Mouse (Mus musculus): ENCODE results near the gene Map3k20. TPM values are rescaled to one million over a fixed set of nuclear protein-coding genes. Genes with fewer than 3 reads are reported as not detected.

Map3k20 gene
- polyA plus RNA-seq, 1 experiment from 2014 or later, result 4.7 TPM

DNA sequence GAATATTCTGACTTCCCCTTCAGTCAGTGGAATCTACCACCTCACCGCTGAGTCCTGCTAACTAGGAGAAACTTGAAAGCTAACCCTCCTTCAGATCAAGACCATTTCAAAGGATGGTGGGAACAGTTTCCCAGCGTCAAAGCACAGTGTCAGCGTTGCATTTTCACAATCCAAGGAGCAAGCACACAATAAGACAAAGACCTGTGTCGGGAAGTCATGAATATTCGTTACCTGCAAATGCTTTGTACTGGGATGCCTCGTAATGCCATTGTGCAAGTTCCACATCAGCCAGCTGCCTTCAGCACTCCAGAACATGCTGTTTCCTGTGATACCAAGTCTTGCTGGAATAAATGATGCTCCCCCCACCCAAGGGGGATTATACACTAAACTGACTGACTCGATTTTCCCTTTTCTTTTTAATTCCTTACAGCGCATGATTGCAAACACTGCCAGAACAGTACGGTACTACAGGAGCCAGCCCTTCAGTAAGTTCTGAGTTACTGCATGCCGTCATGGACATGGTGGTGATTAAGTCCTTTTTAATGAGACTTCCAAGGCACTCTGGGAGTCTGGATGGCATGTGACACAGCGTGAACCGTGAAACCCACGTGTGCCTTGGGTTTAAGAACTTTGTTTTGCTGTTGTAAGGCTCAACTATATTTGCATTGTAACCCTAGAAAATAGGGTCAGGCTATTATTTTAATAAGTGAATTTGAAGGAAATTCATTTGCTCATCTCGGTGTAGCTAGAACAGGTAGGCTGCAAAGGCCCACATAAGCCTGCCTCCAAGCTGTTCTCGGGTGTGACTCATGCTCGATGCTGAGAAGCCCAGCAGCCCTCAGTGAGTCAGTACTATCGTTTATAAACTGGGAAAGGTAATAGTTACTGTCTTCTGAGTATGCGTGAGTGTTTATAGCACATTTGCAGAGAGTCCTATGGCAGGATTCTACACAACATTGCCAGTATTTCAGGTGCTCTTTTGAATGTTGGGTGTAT lies 32.6 kb upstream of the Map3k20 start:
- H3K4me2 ChIP-seq, result no peak overlapping the region
- H3K4me1 ChIP-seq (replicated peaks), result peaks cover 19% of the 10 kb centered on the region
- H3K4me3 ChIP-seq, result no peak overlapping the region
- no peak for ATAC-seq (ENCODE audit: low read depth)
- H3K9ac ChIP-seq, result no peak overlapping the region
- H3K9me3 ChIP-seq, result no peaks in the 10 kb centered on the region
- H3K36me3 ChIP-seq, result no peaks in the 10 kb centered on the region
- H3K27ac ChIP-seq (replicated peaks), result no peak overlapping the region
- WGBS, result 54% methylated on average over 18 of the region's 18 CpGs
- peaks cover 2% of the 10 kb centered on the region for H3K27me3 ChIP-seq

DNA sequence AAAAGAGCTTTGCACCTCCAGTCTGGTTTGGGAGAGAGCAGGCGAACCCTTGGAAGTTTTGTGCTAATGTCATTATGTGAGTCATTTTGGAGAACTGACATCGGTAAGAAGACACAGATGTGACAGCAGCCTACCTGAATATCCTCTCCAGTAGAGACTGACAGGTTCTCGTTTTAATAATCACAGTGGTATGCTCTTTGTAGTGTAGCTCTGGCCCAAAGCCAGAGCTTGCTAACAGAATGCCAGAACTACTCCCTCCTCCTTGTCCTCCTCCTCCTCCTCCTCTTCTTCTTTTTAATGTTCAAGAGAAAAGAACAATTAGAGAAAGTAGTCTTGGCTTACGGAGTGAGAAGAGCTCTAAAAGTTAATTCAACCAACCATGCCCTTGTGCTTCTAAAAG lies 31.6 kb upstream of the Map3k20 start:
- ATAC-seq (ENCODE audit: low read depth), result no peak
- Histone ChIP-seq H3K27me3 (no peaks in the 10 kb centered on the region; the same call in 1 of the 2 replicates), H3K9me3 (no peaks in the 10 kb centered on the region), H3K9ac (no peak overlapping the region), H3K4me2 (peak overlapping the region; percentile 41), H3K4me3 (no peak overlapping the region), H3K36me3 (no peaks in the 10 kb centered on the region), H3K27ac (replicated peaks) (peak overlapping the region; percentile 69), H3K4me1 (replicated peaks) (peaks cover 19% of the 10 kb centered on the region)
- 57% methylated on average over 4 of the region's 4 CpGs for WGBS

DNA sequence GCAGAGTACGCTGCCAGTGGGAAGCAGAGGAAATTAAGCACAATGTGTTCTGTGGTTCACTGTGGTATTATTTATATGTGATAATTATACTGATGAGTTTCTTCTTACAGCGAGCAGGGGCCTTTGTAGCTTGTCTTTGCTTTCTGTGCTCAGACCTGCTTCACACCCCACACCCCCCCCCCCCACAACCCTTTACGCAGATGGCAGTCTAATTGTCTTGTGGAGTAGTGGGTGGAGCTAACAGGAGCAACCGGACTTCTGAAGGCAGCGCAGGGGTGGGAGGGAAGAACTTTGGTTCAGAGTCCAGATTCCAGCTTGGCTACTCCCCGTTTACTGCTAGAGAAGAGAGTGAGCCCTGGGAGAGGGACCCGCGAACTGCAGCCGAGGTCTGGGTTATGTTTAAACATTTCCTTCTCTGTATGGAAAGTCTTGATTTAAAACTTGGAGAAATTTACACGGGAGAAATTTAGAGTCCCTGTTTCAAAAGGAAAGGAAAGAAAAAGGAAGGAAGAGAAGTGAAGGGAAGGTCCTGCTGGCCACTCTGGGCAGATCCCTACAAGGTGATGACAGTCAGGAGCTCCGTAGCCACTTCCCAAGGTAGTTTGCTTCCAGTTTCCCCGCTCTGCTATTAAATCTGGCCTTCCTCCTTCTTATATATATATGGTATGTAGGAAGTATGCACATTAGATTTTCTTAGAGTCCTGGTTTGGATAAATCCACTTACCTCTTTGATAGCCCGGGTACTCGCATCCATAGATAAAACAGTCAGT lies 30.4 kb upstream of the Map3k20 start:
- ATAC-seq (ENCODE audit: low read depth), result peak; percentile 59; the same call in 1 of the 2 replicates

DNA sequence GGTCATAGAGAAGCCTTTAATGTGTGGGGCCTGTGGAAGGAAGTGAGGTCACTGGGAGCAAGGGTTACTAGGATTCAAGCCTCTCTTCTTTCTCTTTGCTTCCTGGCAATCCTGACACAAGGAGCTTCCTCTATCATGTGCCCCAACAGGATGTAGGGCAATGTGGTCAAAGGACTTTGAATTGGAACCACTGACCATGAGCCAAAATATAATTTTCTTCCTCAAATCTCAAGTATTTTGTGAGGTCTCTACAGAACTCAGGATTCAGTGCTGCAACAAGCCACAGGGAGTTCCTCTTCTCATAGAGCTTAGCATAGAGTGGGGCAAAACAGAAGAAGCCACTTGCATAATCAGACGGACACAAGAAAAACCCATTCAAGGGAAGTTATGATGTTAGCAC lies 24.7 kb upstream of the Map3k20 start:
- H3K9me3 ChIP-seq, result no peaks in the 10 kb centered on the region
- H3K36me3 ChIP-seq, result no peaks in the 10 kb centered on the region
- WGBS, result 92% methylated on average over 1 of the region's 1 CpGs
- H3K27ac ChIP-seq (replicated peaks), result no peak overlapping the region
- H3K4me2 ChIP-seq, result no peak overlapping the region
- ATAC-seq (ENCODE audit: low read depth), result no peak
- H3K4me1 ChIP-seq (replicated peaks), result no peaks in the 10 kb centered on the region
- H3K27me3 ChIP-seq, result no peaks in the 10 kb centered on the region
- H3K4me3 ChIP-seq, result no peak overlapping the region
- H3K9ac ChIP-seq, result no peak overlapping the region

More for the DNA sequence above, 30.4 kb upstream of the Map3k20 start:
- peak overlapping the region; percentile 41 for H3K4me2 ChIP-seq
- peak overlapping the region; percentile 69 for H3K27ac ChIP-seq (replicated peaks)
- WGBS, result 29% methylated on average over 14 of the region's 14 CpGs
- peaks cover 19% of the 10 kb centered on the region for H3K4me1 ChIP-seq (replicated peaks)
- H3K9me3 ChIP-seq, result no peaks in the 10 kb centered on the region
- no peaks in the 10 kb centered on the region for H3K27me3 ChIP-seq
- peak overlapping the region; percentile 22; the same call in 1 of the 2 replicates for H3K9ac ChIP-seq
- H3K4me3 ChIP-seq, result no peak overlapping the region
- no peaks in the 10 kb centered on the region for H3K36me3 ChIP-seq

DNA sequence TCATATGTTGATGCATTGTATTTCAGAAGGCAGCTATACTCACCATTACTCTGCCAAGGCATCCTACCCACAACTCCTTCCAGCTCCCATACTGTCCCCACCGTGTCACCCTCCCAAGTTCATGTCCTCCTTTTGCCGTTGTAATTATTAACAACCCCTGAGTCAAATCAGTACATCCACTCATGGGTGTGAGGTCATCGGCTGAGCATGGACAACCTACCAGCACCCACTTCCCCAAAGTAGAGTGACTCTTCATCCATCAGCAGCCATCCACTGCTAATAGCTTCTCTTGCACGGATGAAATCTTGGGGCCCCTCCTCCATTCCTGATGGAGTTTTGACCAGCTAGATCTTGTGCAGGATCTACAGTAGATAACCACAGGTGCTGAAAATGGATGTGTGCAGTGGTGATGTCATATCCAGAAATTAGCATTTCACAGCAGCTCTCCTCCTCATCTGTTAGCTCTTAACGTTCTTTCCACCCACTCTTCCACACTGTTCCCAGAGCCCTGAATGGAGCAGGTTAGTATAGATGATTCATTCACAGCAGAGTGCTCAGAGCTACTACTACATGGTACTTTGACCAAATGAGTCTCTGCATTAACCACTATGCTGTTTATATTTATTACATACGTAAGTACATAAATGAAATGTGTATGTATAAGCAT lies 22.5 kb upstream of the Map3k20 start:
- Histone ChIP-seq H3K36me3 (no peaks in the 10 kb centered on the region), H3K4me1 (replicated peaks) (no peaks in the 10 kb centered on the region), H3K4me3 (no peak overlapping the region), H3K9ac (no peak overlapping the region), H3K4me2 (no peak overlapping the region), H3K9me3 (no peaks in the 10 kb centered on the region), H3K27me3 (no peaks in the 10 kb centered on the region), H3K27ac (replicated peaks) (no peak overlapping the region)
- ATAC-seq (ENCODE audit: low read depth), result no peak
- WGBS, result 92% methylated on average over 6 of the region's 6 CpGs

DNA sequence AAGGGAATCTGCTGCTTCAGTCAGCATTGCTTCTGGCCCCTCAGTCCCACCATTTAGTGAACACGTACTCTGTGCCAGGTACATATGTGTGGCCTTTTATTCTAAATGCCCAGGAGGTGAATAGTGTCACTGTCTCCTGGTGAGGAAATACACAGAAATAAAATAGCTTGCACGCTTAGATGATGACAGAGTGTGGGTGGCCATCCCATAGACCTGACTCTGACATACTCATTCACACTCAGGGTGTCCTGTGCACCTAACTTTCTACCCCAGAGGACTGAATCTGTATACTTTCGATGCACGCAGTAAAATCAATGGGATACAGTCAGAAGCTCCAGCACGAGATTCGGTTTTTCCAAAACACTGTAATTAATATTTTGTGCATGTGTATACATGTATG lies 18.0 kb upstream of the Map3k20 start:
- WGBS, result 89% methylated on average over 6 of the region's 6 CpGs

DNA sequence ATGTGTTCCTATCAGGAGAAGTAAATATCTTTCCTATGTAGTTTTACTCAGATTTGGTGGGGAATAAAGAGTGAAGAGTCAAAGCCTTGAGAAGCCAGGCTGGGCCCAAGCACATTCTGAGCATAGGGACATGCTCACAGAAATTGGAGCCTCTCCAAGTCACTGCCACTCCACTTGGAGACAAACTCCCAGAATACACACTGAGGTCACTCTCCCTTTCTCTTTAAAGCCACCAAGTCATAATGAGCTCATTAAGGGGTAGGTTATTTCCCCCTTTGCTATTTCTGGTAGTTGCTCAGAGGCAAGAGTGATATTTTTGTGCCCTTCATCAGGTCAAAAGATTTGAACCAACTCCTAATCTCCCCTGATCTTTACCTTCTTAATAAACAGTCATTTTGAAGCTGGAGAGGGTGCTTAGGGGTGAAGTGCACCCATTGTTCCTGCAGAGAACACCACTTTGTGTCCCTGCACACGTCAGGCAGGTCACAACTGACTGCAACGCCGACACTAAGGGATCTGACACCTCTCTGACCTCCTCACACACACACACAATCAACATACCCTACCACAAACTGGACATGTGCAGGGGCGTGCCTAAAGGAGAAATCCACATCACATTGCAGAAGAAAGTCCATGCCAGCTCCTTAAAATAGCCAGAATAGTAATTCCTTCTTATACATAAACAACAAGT lies 15.6 kb upstream of the Map3k20 start:
- H3K27me3 ChIP-seq, result no peaks in the 10 kb centered on the region
- no peak overlapping the region for H3K9ac ChIP-seq
- no peak overlapping the region for H3K27ac ChIP-seq (replicated peaks)
- H3K9me3 ChIP-seq, result no peaks in the 10 kb centered on the region
- H3K36me3 ChIP-seq, result no peaks in the 10 kb centered on the region
- H3K4me2 ChIP-seq, result no peak overlapping the region
- 74% methylated on average over 4 of the region's 4 CpGs for WGBS
- H3K4me3 ChIP-seq, result no peak overlapping the region
- no peaks in the 10 kb centered on the region for H3K4me1 ChIP-seq (replicated peaks)
- no peak for ATAC-seq (ENCODE audit: low read depth)

More for the DNA sequence above, 18.0 kb upstream of the Map3k20 start:
- Histone ChIP-seq H3K9ac (no peak overlapping the region), H3K4me1 (replicated peaks) (no peaks in the 10 kb centered on the region), H3K9me3 (no peaks in the 10 kb centered on the region), H3K4me2 (no peak overlapping the region), H3K4me3 (no peak overlapping the region), H3K27me3 (no peaks in the 10 kb centered on the region), H3K27ac (replicated peaks) (no peak overlapping the region), H3K36me3 (no peaks in the 10 kb centered on the region)
- no peak for ATAC-seq (ENCODE audit: low read depth)

DNA sequence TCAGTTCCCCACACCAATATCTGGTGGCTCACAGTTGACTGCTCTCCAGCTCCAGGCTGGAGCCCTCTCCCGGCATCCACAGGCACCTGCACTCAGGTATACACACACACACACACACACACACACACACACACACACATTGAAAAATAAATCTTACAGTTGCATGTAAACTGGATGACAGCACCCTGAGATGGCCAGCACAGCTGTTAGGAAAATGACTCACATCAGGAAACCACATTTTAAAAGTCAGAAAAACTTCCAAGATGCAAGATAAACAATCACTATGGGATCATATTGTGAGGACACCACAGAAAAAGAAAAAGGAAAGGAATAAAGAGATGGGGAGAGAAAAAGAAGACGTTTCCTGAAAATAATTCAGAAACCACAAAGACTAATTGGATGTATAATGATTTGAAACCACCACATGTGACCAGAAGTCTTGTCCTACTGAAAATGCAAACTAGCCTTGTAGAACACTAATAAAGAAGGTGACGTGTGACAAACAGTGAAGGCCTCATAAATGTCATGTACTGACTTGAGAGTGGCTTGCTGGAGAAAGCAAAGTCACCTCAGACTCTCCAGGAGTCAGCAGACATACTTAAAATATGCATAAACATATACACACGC lies 7.1 kb upstream of the Map3k20 start:
- Histone ChIP-seq H3K9me3 (no peaks in the 10 kb centered on the region), H3K27ac (replicated peaks) (no peak overlapping the region), H3K36me3 (no peaks in the 10 kb centered on the region), H3K4me2 (no peak overlapping the region), H3K9ac (no peak overlapping the region), H3K27me3 (no peaks in the 10 kb centered on the region; the same call in 1 of the 2 replicates), H3K4me1 (replicated peaks) (no peaks in the 10 kb centered on the region), H3K4me3 (no peak overlapping the region)
- ATAC-seq (ENCODE audit: low read depth), result no peak
- 71% methylated on average over 4 of the region's 4 CpGs for WGBS

DNA sequence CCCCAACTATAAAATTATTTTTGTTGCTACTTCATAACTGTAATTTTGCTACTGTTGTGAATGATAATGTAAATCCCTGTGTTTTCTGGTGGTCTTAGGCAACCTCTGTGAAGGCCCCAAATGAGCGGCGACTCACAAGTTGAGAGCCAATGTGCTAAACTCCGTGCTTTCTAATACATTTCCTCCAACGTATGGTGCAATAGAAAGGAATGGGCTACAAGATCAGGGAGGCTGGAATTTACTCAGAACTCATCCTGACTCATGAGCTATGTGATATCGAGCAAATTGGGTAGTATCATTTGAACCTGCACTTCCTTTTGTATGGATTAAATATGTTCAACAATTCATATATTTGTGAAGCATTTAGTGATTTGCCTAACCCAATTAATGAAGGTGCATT lies 4.9 kb upstream of the Map3k20 start:
- H3K36me3 ChIP-seq, result no peaks in the 10 kb centered on the region
- no peak overlapping the region for H3K4me2 ChIP-seq
- 92% methylated on average over 5 of the region's 5 CpGs for WGBS
- H3K9ac ChIP-seq, result no peak overlapping the region
- H3K4me1 ChIP-seq (replicated peaks), result no peaks in the 10 kb centered on the region
- ATAC-seq (ENCODE audit: low read depth), result no peak
- H3K27ac ChIP-seq (replicated peaks), result no peak overlapping the region
- peaks cover 16% of the 10 kb centered on the region for H3K27me3 ChIP-seq
- no peaks in the 10 kb centered on the region for H3K9me3 ChIP-seq
- no peak overlapping the region for H3K4me3 ChIP-seq

DNA sequence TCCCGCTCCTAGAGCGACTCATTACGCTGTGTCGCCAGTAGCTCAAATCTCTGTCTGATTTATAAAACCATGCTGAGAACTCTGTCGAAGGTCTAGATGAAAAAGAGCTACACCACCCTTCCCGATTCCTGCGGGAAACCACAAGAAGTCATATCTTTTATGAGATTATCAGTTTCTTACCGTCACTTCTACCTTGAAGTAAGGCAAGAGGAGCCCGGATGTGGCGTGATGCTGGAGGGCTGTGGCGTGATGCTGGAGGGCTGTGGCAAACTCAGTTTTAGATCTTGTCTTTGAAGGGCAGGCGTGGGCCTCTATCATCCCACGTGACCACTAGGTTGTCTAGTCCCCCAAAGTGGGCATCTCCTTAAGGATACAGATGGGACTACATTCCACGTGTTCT lies 3.5 kb upstream of the Map3k20 start:
- peaks cover 16% of the 10 kb centered on the region for H3K27me3 ChIP-seq
- 90% methylated on average over 14 of the region's 14 CpGs for WGBS
- H3K36me3 ChIP-seq, result no peaks in the 10 kb centered on the region
- no peak for ATAC-seq (ENCODE audit: low read depth)
- H3K9me3 ChIP-seq, result no peaks in the 10 kb centered on the region
- H3K27ac ChIP-seq (replicated peaks), result no peak overlapping the region
- H3K4me3 ChIP-seq, result no peak overlapping the region
- H3K9ac ChIP-seq, result no peak overlapping the region
- H3K4me1 ChIP-seq (replicated peaks), result peaks cover 4% of the 10 kb centered on the region; the same call in 1 of the 2 replicates
- no peak overlapping the region for H3K4me2 ChIP-seq

DNA sequence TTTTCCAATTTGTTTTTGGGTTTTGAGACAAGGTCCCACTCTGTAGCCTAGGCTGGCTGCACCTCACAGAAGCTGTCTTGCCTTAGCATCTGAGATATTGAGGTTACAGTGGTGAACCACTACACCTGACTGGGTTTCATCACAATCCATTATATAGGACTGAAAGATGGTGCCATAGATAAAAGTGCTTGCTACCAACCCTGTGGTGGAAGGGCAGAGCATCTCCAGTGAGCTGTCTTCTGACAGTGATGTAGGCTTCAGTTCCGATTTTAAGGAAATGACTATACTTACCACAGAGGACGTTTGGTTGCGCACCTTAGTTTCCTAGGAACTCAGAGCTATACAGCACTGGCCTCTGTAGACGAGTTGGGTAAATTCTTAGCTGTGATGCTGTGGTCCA lies 2.7 kb upstream of the Map3k20 start:
- H3K36me3 ChIP-seq, result no peaks in the 10 kb centered on the region
- H3K27ac ChIP-seq (replicated peaks), result no peak overlapping the region
- no peak overlapping the region for H3K4me2 ChIP-seq
- no peak for ATAC-seq (ENCODE audit: low read depth)
- WGBS, result 83% methylated on average over 4 of the region's 4 CpGs
- H3K9me3 ChIP-seq, result no peaks in the 10 kb centered on the region
- peaks cover 4% of the 10 kb centered on the region; the same call in 1 of the 2 replicates for H3K4me1 ChIP-seq (replicated peaks)
- H3K9ac ChIP-seq, result no peak overlapping the region
- H3K4me3 ChIP-seq, result no peak overlapping the region
- H3K27me3 ChIP-seq, result peaks cover 23% of the 10 kb centered on the region
